Mouse (Mus musculus) liver (tissue): ENCODE data around the gene Ncor2.
A peak's percentile ranks its signal among the peaks of the same experiment; 100 is the strongest.

Experiments used
- DNase-seq: peaks from one replicate; pipeline ENCODE4 v3.0.0-alpha.2; 2020; ENCODE audit warnings: mixed read lengths

Ncor2 gene

GRCm38 (mm10) chr5:125083674-125084073, 95.3 kb downstream of the Ncor2 start:
- DNase-seq, result no peak

DNA sequence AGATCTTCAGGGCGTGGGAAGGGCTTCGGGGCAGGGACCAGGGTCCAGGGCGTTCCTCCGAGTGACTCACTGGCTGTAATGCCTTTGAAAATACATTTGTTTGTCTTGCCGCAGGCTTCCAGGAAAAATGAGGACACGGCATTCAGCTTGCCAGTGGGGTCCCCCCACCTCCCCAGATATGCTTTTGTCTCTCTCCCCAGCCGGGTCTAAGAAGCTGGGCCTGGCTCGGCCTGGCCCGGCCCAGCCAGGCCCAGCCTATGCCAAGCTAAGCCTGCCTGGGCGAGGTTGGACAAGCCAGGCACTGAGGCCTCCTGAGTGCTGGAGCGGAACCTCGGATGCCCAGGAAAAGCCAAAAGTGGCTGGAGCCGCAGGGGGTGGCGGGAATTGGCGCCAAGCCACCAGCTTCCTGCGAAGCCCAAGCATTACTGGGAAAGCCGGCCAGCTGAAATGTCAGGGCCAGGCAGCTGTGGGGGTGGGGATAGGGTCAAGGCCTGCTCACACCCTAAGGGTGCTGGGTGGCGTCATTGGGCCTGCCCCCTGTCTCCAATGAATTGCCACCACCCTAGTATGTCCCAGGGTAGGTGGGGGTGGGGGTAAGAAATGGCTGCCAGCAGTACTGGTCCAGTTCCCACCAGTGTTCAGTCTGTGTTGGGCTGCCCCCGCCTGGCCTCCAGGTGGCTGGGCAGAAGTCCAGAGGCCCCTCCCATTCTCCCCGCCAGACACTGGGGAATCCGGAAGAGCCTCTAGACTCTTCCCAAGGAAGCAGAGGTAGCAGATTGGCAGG, 97.5 kb downstream of the Ncor2 start:
- peak; percentile 37 for DNase-seq

DNA sequence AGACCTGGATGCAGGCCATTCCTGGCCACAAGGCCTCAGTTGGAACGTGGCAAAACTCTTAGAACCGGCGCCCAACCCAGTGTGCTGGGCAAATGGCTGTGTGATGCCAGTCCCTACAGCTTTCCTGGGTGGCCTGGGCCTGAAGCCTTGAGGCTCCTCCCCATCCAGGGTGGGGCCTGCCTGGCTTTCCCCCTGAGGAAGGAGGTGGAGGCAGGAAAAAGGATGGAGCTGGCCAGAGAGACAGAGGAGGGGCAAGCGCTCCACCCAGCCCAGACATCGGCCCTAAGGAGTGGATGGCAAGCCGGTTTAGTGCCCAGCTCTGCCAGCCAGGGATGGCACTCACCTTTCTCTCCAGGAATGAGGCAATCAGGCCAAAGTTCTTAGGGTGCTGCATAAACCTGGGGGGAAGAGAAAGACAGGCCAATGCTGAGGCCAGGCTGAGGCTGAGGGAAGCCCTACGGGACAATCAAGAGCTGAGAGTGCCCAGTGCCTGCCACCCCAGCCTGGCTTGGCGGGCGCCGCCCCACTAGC, 98.2 kb downstream of the Ncor2 start:
- DNase-seq, result no peak

GRCm38 (mm10) chr5:125080352-125080751, 98.7 kb downstream of the Ncor2 start:
- no peak for DNase-seq

GRCm38 (mm10) chr5:125078220-125078619, 100.8 kb downstream of the Ncor2 start:
- DNase-seq, result no peak

DNA sequence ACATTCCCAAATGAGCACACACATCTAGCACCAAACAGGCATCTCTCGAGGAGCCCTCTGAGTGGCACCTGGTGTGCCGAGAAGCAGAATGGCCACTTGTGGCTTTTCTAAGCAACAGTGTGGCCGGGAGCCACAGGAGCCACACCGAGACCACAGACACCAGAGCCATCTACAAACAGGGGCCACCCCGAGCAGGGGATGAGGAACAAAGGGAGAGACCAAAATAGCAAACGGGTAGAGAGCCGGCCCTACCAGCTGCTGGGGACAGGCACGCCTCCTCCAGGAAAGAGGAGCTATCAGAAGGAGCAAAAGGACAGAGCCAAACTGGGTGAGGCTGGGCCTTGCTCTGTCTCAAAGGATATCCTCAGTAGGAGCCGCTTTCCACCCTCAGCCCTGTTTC, 102.8 kb downstream of the Ncor2 start:
- no peak for DNase-seq

DNA sequence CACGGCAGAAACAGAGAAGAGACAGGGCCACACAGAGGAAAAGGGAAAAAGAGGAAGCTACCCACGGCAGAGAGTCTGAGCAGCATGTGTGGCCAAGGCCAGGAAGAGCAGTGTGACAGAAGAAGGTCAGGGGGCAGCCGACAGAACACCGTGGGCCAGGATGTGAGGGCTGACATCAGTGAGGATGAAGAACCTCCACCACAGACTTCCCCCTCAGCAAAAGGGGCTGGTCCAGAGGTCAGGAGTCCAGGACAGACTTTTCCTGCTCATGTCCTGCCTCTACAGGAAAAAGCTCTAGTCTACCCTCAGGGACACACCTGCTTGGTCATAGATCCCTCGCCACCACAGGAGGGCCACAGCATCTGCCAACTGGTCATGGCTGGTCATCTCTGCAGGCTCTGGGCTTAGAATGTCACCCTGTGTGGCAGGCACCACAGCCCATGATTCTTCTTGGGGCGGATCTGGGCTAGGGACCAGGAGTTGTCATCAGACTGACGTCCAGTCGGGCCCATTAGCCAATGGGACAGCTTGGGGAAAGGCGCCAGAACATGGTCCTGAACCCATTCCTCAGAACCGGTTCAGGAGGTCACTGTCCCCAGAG, 104.3 kb downstream of the Ncor2 start:
- DNase-seq, result no peak

DNA sequence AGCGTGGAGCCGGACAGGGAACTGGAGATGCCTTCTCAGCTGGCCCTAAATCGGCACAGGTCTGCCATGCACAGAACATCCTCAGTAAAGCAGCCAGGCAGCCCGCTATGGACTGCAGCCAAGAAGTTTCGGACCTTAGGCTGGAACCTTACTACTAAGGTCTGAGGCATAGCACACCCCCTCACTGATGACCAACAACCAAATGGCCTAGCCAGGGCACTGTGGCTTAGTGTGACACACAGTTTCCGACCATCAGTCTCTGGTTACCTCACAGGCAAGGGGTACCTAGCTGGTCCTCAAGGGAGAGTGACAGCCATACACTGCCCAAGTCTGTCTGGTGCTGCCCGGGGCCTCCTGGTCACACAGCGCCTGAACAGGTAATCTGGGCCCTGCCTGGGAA, 105.1 kb downstream of the Ncor2 start:
- DNase-seq, result no peak

- no peak for DNase-seq
Observed at GRCm38 (mm10) chr5:125073335-125073734, 105.7 kb downstream of the Ncor2 start.

- no peak for DNase-seq
Observed at GRCm38 (mm10) chr5:125072425-125072824, 106.6 kb downstream of the Ncor2 start.

DNA sequence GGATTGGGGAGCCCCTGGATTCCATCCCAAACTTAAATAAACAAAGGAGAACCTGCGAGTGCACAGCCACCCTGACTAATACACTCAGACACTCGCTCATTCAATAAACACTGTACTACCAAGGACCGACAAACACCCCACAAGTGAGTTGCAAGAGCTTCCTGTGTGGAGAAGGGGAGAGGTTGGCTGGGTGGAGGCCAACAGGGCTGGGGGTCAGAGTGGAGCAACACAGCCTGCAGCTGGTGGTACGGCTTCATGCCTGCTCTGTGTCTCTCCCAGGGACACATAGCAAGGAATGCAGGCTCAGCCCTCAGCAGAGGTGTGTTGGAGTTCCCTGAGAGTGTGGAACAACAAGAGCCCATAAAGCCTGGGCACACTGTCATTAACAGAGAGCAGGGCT, 107.1 kb downstream of the Ncor2 start:
- no peak for DNase-seq

GRCm38 (mm10) chr5:125070399-125070798, 108.6 kb downstream of the Ncor2 start:
- DNase-seq, result no peak

DNA sequence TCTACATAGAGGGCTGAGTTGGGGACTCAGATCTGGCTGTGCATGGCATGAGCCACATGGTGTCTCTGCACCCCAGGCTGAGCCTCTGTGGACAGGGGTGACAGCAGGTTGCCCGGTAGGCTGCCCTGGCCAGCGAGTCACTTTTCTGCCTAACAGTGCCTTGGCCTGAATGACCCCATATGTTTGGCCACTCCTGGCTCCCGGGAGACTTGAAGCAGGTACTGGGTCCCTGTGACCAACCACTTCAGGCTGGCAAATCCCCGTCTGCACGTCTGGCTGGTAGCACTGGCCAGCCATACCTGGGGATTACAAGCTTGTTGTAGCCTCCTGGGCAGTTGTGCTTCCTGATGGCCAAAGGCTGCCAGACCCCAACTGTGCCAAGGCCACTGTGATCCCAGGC, 109.1 kb downstream of the Ncor2 start:
- no peak for DNase-seq

GRCm38 (mm10) chr5:125069426-125069825, 109.6 kb downstream of the Ncor2 start:
- DNase-seq, result no peak

- DNase-seq, result peak; percentile 36
Observed at GRCm38 (mm10) chr5:125068371-125068951, 110.6 kb downstream of the Ncor2 start.

- no peak for DNase-seq
Observed at GRCm38 (mm10) chr5:125067673-125068072, 111.3 kb downstream of the Ncor2 start.

GRCm38 (mm10) chr5:125066479-125067471, 112.2 kb downstream of the Ncor2 start:
- DNase-seq, result peak; percentile 83

GRCm38 (mm10) chr5:125063015-125063414, 116.0 kb downstream of the Ncor2 start:
- DNase-seq, result no peak

DNA sequence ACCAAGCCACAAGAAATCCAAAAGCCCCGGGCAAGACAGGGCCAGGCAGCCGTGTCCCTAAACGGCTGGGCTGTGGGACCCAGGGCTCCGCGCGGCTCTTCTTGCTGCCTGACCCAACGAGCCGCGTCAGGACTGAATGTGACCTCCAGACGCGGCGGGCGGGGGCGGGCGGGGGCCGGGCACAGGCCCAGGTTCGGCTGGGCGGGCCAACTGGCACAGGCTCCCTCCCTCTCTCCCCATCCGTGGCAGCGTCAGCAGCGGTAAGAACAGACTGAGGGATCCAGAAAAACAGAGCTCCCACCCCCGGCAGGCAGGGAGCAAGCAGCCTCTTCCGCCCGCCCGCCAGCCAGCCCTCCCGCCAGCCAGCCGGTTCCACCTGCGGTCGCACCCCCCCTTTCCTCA, 120.8 kb downstream of the Ncor2 start:
- DNase-seq, result peak; percentile 37

- peak; percentile 20 for DNase-seq
Observed at GRCm38 (mm10) chr5:125057555-125058266, 121.3 kb downstream of the Ncor2 start.

GRCm38 (mm10) chr5:125056696-125057554, 122.1 kb downstream of the Ncor2 start:
- DNase-seq, result peak; percentile 14
